Mouse (Mus musculus) intestine, embryonic 16.5 days (tissue): ENCODE data around the gene Gm29427. TPM values are rescaled to one million over a fixed set of nuclear protein-coding genes. Genes with fewer than 3 reads are reported as not detected.

ENCODE experiments used
- ATAC-seq: fragments of 200-750 bp; cut with Nextera tagmentation; 2 replicates; pipeline ENCODE4 v1.8.0; 2017; ENCODE audit warnings: moderate TSS enrichment, moderate library complexity
- H3K27ac ChIP-seq: fragments of 300-500 bp; sonication (generic); 2 replicates; pipeline ENCODE4 v1.5.1; 2014; ENCODE audit warnings: mild to moderate bottlenecking, low read length
- H3K27me3 ChIP-seq: fragments of 300-500 bp; sonication (generic); replicated peaks from 2 replicates; pipeline ENCODE4 v1.6.1; 2014; ENCODE audit warnings: low read length, control low read depth, mixed read lengths; ENCODE audit not compliant: control insufficient read depth, insufficient read depth
- H3K36me3 ChIP-seq: fragments of 300-500 bp; sonication (generic); 2 replicates; pipeline ENCODE4 v1.6.1; 2014; ENCODE audit warnings: low read length, control low read depth; ENCODE audit not compliant: control insufficient read depth, insufficient read depth
- H3K4me1 ChIP-seq: fragments of 300-500 bp; sonication (generic); 2 replicates; pipeline ENCODE4 v1.6.1; 2014; ENCODE audit warnings: low read length, control low read depth, mixed read lengths; ENCODE audit not compliant: control insufficient read depth, insufficient read depth
- H3K4me2 ChIP-seq: fragments of 300-500 bp; sonication (generic); 2 replicates; pipeline ENCODE4 v1.6.1; 2014; ENCODE audit warnings: low read depth, low read length, control low read depth
- H3K4me3 ChIP-seq: fragments of 300-500 bp; sonication (generic); 2 replicates; pipeline ENCODE4 v1.5.1; 2014; ENCODE audit warnings: mild to moderate bottlenecking, low read length
- H3K9ac ChIP-seq: fragments of 300-500 bp; sonication (generic); 2 replicates; pipeline ENCODE4 v1.6.1; 2014; ENCODE audit warnings: low read depth, low read length
- H3K9me3 ChIP-seq: fragments of 300-500 bp; sonication (generic); 2 replicates; pipeline ENCODE4 v1.6.1; 2016; ENCODE audit warnings: low read length, control low read depth; ENCODE audit not compliant: control insufficient read depth
- WGBS: fragments of 180-500 bp; shearing (Covaris S2); extraction: QIAGEN DNeasy Blood & Tissue Kit; methylation state at CpG from one replicate; pipeline ENCODE4 v1.1.7; 2014; 5-methylcytosine and 5-hydroxymethylcytosine counted together
- polyA plus RNA-seq: library from polyadenylated mRNA; unstranded; fragments of >200 nt; fragmentation: Nextera tagmentation; extraction: Ambion mirVana; gene quantifications from 2 replicates; pipeline ENCODE4 v1.2.1, GENCODE M21; 2015

Gene Gm29427
- polyA plus RNA-seq, 1 experiment from 2014 or later = 0.07 TPM

DNA sequence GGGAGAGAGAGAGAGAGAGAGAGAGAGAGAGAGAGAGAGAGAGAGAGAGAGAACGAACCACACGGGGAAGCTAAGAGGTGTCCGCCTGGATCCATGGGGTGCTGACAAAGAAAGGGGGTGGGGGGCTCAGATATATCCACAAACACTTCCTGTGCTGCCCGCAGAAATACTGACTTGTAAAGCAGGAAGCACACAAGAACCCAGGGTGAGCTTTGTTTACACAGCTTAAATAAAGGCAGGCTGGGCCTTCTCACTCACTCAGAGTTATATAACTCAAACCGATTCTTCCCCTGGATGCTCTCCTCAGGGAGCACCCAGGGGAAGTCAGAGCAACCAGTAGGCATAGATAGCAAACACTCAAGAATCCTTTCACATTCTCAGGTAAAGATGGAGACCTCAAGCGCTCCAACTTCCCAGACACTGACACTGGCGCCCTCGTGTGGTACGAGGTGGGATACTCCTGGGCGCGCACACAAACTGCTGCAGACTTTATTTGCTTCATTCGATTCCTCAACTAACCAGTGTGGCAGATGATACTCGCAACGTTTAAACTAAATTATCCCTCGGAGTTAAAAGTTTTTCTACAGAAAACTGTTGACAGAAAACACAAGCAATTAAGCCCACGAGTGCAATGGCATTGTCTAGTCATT, 81.7 kb downstream of the Gm29427 start:
- H3K4me1 ChIP-seq = no peaks in the 10 kb centered on the region
- no peak overlapping the region for H3K9ac ChIP-seq
- H3K9me3 ChIP-seq = no peaks in the 10 kb centered on the region
- no peaks in the 10 kb centered on the region for H3K27me3 ChIP-seq
- no peak overlapping the region for H3K27ac ChIP-seq
- no peak overlapping the region for H3K4me2 ChIP-seq
- peak; percentile 55 for ATAC-seq
- no peaks in the 10 kb centered on the region for H3K36me3 ChIP-seq
- 33% methylated on average over 16 of the region's 16 CpGs for WGBS
- H3K4me3 ChIP-seq = no peak overlapping the region

DNA sequence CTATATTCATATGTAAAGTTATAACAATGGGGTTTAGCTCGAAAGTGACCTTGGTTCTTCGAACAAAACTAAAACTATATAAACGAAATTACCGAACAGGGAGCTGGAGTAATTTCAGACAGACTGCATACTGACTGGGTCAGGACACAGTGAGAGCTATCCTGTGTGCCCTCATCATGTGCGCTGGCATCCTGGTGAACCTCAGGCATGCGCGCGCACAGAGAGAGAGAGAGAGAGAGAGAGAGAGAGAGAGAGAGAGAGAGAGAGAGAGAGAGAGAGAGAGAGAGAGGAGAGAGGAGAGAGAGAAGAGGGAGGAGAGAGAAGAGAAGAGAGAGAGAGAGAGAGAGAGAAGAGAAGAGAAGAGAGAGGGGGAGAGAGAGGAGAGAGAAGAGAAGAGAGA, 82.3 kb downstream of the Gm29427 start:
- no peaks in the 10 kb centered on the region for H3K36me3 ChIP-seq
- H3K27me3 ChIP-seq = no peaks in the 10 kb centered on the region
- no peak overlapping the region for H3K9ac ChIP-seq
- ATAC-seq = no peak
- WGBS = 81% methylated on average over 8 of the region's 8 CpGs
- H3K27ac ChIP-seq = no peak overlapping the region
- no peaks in the 10 kb centered on the region for H3K4me1 ChIP-seq
- no peaks in the 10 kb centered on the region for H3K9me3 ChIP-seq
- no peak overlapping the region for H3K4me2 ChIP-seq
- no peak overlapping the region for H3K4me3 ChIP-seq

- ATAC-seq = no peak
- 92% methylated on average over 2 of the region's 2 CpGs for WGBS
- Histone ChIP-seq H3K27ac (no peak within 1 kb of the TSS), H3K4me2 (no peak within 1 kb of the TSS), H3K27me3 (no peaks in the 10 kb centered on the region), H3K36me3 (no peaks in the 10 kb centered on the region), H3K4me1 (no peaks in the 10 kb centered on the region), H3K4me3 (no peak within 1 kb of the TSS), H3K9me3 (no peaks in the 10 kb centered on the region), H3K9ac (no peak within 1 kb of the TSS)
Observed at GRCm38 (mm10) chr1:130629521-130629920, 86.1 kb downstream of the Gm29427 start, which contains the start of gene Zp3r. Gene Zp3r, minus strand, starts transcription at chr1:130629621.

Other genes starting within 250 kb of the Gm29427 start
- 0.09 TPM in 1 of 2 replicates, not detected in the other for gene Zp3r, start 86.2 kb downstream of the Gm29427 start, polyA plus RNA-seq
- gene C4bp, start 54.2 kb downstream of the Gm29427 start, polyA plus RNA-seq = 3.4 and 4.1 TPM in 2 replicates
- 8.5 and 9.9 TPM in 2 replicates for gene Yod1, start 1.5 kb upstream of the Gm29427 start, polyA plus RNA-seq
- gene Pfkfb2, start 13.5 kb upstream of the Gm29427 start, polyA plus RNA-seq = 12.1 and 12.4 TPM in 2 replicates
- gene AA986860, start 16.2 kb upstream of the Gm29427 start, polyA plus RNA-seq = 74.7 and 81.2 TPM in 2 replicates
- 0.10 and 0.20 TPM in 2 replicates for gene Fcamr, start 85.1 kb upstream of the Gm29427 start, polyA plus RNA-seq
- 3.9 and 4.9 TPM in 2 replicates for gene Pigr, start 110.9 kb upstream of the Gm29427 start, polyA plus RNA-seq
- gene Fcmr, start 149.9 kb upstream of the Gm29427 start, polyA plus RNA-seq = 3.1 and 4.3 TPM in 2 replicates
- gene Il24, start 171.7 kb upstream of the Gm29427 start, polyA plus RNA-seq = not detected in 2 replicates
- gene Il20, start 195.7 kb upstream of the Gm29427 start, polyA plus RNA-seq = not detected in 2 replicates
- 0.20 TPM in 1 of 2 replicates, not detected in the other for gene Il19, start 224.3 kb upstream of the Gm29427 start, polyA plus RNA-seq